Comparison of ENCODE assay signal across 23 mouse cellular contexts in genomic region chr17:50458232-50458631, GRCm38 (mm10). TPM values are rescaled to one million over a fixed set of nuclear protein-coding genes. Genes with fewer than 3 reads are reported as not detected.
DNase-seq lines count a peak whose midpoint lies in the region; ATAC-seq and TF ChIP-seq lines count a peak whose summit lies in the region.
"Had no signal": no experiment of that assay in that cellular context is flagged by ENCODE, and none has a peak within 500 bp of the region (broad histone marks: within the 10 kb centered on the region; RNA-seq: fewer than 3 reads in every experiment).

No protein-coding gene starts in this region.

- no peaks in the 10 kb centered on the region for H3K36me3 ChIP-seq in liver, embryonic 12.5 days
- H3K36me3 ChIP-seq in liver, postnatal 0 days (replicated peaks; ENCODE audit: insufficient read depth, low read length) = no peaks in the 10 kb centered on the region
- H3K36me3 ChIP-seq in kidney, adult 2 months (ENCODE audit: control insufficient read depth, insufficient read depth, low read length) = no peaks in the 10 kb centered on the region
- H3K36me3 ChIP-seq: hindbrain, embryonic 13.5 days; midbrain, embryonic 13.5 days; stomach, embryonic 15.5 days had no signal

- no peak for TF ChIP-seq EP300 in liver, postnatal 0 days (IDR thresholded peaks at IDR 0.05; ENCODE audit: low read depth)

- no peak for TF ChIP-seq CTCF in liver, postnatal 0 days (IDR thresholded peaks at IDR 0.05; ENCODE audit: low read depth)
- TF ChIP-seq CTCF in kidney, adult 2 months (conservative IDR thresholded peaks at IDR 0.05; ENCODE audit: insufficient read depth, insufficient read length, low read depth, low read length) = no peak

- DNase-seq in liver = no peak
- peak; percentile 19 for DNase-seq in thymus, postnatal 14 days
- DNase-seq in thymus, postnatal 4 days = no peak
- no peak for DNase-seq in liver, postnatal 0 days
- peak; percentile 58 to 69 for DNase-seq in spleen, postnatal 4 days (ENCODE audit: low spot score in 2 of 2)
- DNase-seq in kidney, postnatal 14 days = no peak
- DNase-seq in kidney, adult 2 months = no peak
- DNase-seq: adrenal gland, postnatal 10 days; cerebellum, adult 11-12 months; cerebellum, postnatal 10 days; gastrocnemius, postnatal 10 days; heart, postnatal 36 days; kidney, adult 9 months; kidney, postnatal 10 days; lung, adult 2 months; lung, postnatal 10 days; thymus, postnatal 25 days had no signal

- TF ChIP-seq POLR2A in kidney, adult 2 months (IDR thresholded peaks at IDR 0.05; ENCODE audit: low read depth, low read length) = no peak

- H3K9me3 ChIP-seq in liver, embryonic 12.5 days (replicated peaks) = no peaks in the 10 kb centered on the region
- H3K9me3 ChIP-seq in liver, postnatal 0 days (ENCODE audit: low read length) = no peaks in the 10 kb centered on the region
- H3K9me3 ChIP-seq: forebrain, embryonic 13.5 days; hindbrain, embryonic 13.5 days; midbrain, embryonic 13.5 days; stomach, embryonic 15.5 days had no signal

- H3K9ac ChIP-seq in liver, embryonic 12.5 days = no peak overlapping the region
- H3K9ac ChIP-seq in liver, postnatal 0 days (replicated peaks) = no peak overlapping the region; the same call in 1 of the 2 replicates
- H3K9ac ChIP-seq: forebrain, embryonic 13.5 days; hindbrain, embryonic 13.5 days; midbrain, embryonic 13.5 days; stomach, embryonic 15.5 days had no signal

- H3K4me1 ChIP-seq in liver, embryonic 12.5 days = peaks cover 9% of the 10 kb centered on the region; the same call in 1 of the 2 replicates
- H3K4me1 ChIP-seq in liver, postnatal 0 days (ENCODE audit: insufficient read depth) = peaks cover 2% of the 10 kb centered on the region; the same call in 1 of the 2 replicates
- no peaks in the 10 kb centered on the region for H3K4me1 ChIP-seq in kidney, adult 2 months (ENCODE audit: control insufficient read depth, insufficient read depth, low read length)
- H3K4me1 ChIP-seq: forebrain, embryonic 13.5 days; hindbrain, embryonic 13.5 days; midbrain, embryonic 13.5 days; stomach, embryonic 15.5 days had no signal

- H3K27ac ChIP-seq in liver, embryonic 12.5 days = no peak overlapping the region
- H3K27ac ChIP-seq in liver, postnatal 0 days (ENCODE audit: low read depth) = 0 out of 2 replicates have a peak overlapping the region, but pooled peaks have one; percentile 2
- H3K27ac ChIP-seq in kidney, adult 2 months (ENCODE audit: insufficient read depth, low read depth, low read length) = no peak overlapping the region
- H3K27ac ChIP-seq: forebrain, embryonic 13.5 days; hindbrain, embryonic 13.5 days; midbrain, embryonic 13.5 days; stomach, embryonic 15.5 days had no signal

- H3K4me3 ChIP-seq in liver, embryonic 12.5 days = no peak overlapping the region
- no peak overlapping the region for H3K4me3 ChIP-seq in liver, postnatal 0 days (ENCODE audit: low read depth, low read length)
- no peak overlapping the region for H3K4me3 ChIP-seq in kidney, adult 2 months (ENCODE audit: insufficient read depth, low read depth, low read length)
- H3K4me3 ChIP-seq: forebrain, embryonic 13.5 days; hindbrain, embryonic 13.5 days; midbrain, embryonic 13.5 days; stomach, embryonic 15.5 days had no signal

- 0 out of 2 replicates have a peak, but pooled peaks have one; percentile 54 for ATAC-seq in liver, embryonic 12.5 days
- peak; percentile 60 for ATAC-seq in liver, postnatal 0 days
- ATAC-seq: forebrain, embryonic 13.5 days; midbrain, embryonic 13.5 days had no signal

- no peak overlapping the region for H3K4me2 ChIP-seq in liver, embryonic 12.5 days
- H3K4me2 ChIP-seq in liver, postnatal 0 days (ENCODE audit: low read depth, low read length) = 0 out of 2 replicates have a peak overlapping the region, but pooled peaks have one; percentile 9
- H3K4me2 ChIP-seq: forebrain, embryonic 13.5 days; heart, embryonic 11.5 days; hindbrain, embryonic 13.5 days; midbrain, embryonic 13.5 days; stomach, embryonic 15.5 days had no signal

- no peaks in the 10 kb centered on the region for H3K27me3 ChIP-seq in liver, embryonic 12.5 days (replicated peaks)
- no peaks in the 10 kb centered on the region for H3K27me3 ChIP-seq in liver, postnatal 0 days (ENCODE audit: insufficient read depth, low read length)
- no peaks in the 10 kb centered on the region for H3K27me3 ChIP-seq in kidney, adult 2 months (replicated peaks; ENCODE audit: control insufficient read depth, insufficient read depth, low read length)
- H3K27me3 ChIP-seq: forebrain, embryonic 13.5 days; hindbrain, embryonic 13.5 days; midbrain, embryonic 13.5 days; stomach, embryonic 15.5 days had no signal

- WGBS in liver, embryonic 12.5 days (ENCODE audit: insufficient replicate concordance) = 60% methylated on average over 4 of the region's 4 CpGs
- WGBS in liver, postnatal 0 days (ENCODE audit: insufficient replicate concordance) = 61% methylated on average over 4 of the region's 4 CpGs
- 91% methylated on average over 4 of the region's 4 CpGs for WGBS in kidney, adult 2 months

RNA-seq across cellular contexts. Expression of gene Plcl2, which starts 51.0 kb away (rescaled TPM):
- polyA plus RNA-seq in liver, embryonic 12.5 days (2016; fragmentation: Nextera tagmentation; extraction: Ambion mirVana) = 2.4 and 3.1 TPM in 2 replicates
- polyA plus RNA-seq in liver, postnatal 0 days (2015; fragmentation: Nextera tagmentation; extraction: Ambion mirVana) = 1.9 and 2.0 TPM in 2 replicates
- 3.2 and 4.3 TPM in 2 replicates for polyA plus RNA-seq in kidney, adult 2 months (2012; rRNA removed)

Comparison
In these comparisons a context has a peak if more than half of its experiments do, and no peak if none do; other contexts are left out.
1. DNase-seq: peak in thymus, postnatal 14 days (single experiment) and spleen, postnatal 4 days (2 of 2); none in liver (single experiment), thymus, postnatal 4 days (single experiment), liver, postnatal 0 days (single experiment), kidney, postnatal 14 days (single experiment) and kidney, adult 2 months (single experiment).